Mouse (Mus musculus) olfactory bulb, adult 2 months (tissue): Measurements from ENCODE around the gene Phxr2.

ENCODE experiments used
- CTCF ChIP-seq: fragments of 200-500 bp; IDR thresholded peaks from 2 replicates; pipeline ENCODE4 v1.5.1; 2012; ENCODE audit warnings: low read depth, mild to moderate bottlenecking, low read length, moderate library complexity; ENCODE audit not compliant: insufficient read depth
- POLR2A ChIP-seq: fragments of 200-500 bp; IDR thresholded peaks from 2 replicates; pipeline ENCODE4 v1.6.1; 2012; ENCODE audit warnings: mild to moderate bottlenecking, low read depth, low read length, moderate library complexity; ENCODE audit not compliant: insufficient read depth

- TF ChIP-seq POLR2A (no peak), CTCF (no peak)
These were observed 47.5 kb downstream of the Phxr2 start for GRCm38 (mm10) chr10:99078621-99079020.
